Mouse (Mus musculus): Measurements from ENCODE around the gene Creb5.

Gene Creb5

GRCm38 (mm10) chr6:53637356-53638351 lies 350.6 kb downstream of the Creb5 start:
- no peak for DNase-seq (ENCODE audit: low read depth in 2 of 2, low spot score in 2 of 2)

DNA sequence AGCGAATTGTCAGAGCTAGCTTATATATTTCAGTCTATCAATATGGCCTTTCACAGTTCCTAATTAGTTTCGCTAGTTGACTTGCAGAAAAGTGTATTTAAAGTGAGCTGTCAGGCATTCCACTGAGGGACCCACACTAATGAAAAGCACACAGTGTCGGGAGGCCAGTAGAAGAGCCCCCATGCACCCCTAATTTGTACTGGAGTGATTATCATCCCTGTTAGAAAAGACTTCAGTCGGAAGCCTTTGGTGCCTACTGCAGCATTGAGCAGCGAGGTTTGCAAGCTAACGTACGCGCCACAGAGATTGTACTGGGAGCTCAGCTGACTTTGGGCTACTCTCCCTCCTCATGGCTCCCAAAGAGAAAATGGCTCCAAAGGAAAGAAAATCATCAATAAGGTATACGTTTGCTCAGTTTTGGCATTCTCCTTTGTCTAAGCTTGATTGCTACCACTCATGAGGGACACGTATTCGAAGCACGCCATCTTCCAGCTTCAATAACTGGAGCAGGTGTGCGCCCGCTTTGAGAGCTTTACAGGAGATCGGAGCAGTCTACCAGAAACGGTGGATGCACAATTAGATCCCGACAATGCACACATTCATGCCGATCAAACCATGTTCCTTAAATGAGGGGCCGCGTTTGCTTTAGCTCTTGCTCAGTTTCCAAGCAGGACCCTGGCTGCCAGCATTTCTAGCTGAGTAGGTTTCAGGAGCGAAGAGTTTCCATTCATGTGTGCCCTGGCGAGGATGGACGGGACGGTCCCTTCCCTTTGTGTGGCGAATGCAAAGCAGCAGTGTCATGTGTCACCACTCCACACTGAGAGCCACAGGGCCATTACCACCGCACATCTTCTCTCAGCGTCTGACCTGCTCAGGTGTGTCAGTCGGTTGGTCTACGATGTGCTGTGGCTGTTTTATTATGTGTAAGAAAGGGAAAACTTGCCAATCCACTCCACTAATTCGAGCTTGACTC lies 354.8 kb downstream of the Creb5 start:
- no peak for DNase-seq (ENCODE audit: low read depth in 2 of 2, low spot score in 2 of 2)

GRCm38 (mm10) chr6:53642826-53643356 lies 355.8 kb downstream of the Creb5 start:
- no peak for DNase-seq (ENCODE audit: low read depth in 2 of 2, low spot score in 2 of 2)

- DNase-seq (ENCODE audit: low read depth in 2 of 2, low spot score in 2 of 2): no peak
Observed at GRCm38 (mm10) chr6:53643481-53643880, 356.4 kb downstream of the Creb5 start.

- no peak for DNase-seq (ENCODE audit: low read depth in 2 of 2, low spot score in 2 of 2)
Observed at GRCm38 (mm10) chr6:53644056-53644455, 357.0 kb downstream of the Creb5 start.

DNA sequence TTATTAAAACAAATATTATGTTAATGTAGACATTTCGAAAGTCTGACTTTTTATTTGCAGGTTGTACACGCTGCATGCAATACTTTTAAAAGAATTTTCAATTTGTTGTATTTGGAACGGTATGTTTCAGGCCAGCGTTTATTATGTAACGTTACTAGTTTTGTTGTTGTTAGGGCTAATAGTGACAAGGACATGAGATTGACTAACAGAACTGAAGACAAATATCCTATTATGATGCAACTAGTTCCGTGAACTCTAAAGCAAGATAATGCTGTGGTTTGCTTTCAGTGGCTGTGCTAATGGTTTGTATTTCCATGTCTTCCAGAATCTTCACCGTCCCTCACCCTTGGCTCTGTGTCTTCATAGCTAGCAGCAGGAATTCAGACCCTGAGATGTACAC lies 357.9 kb downstream of the Creb5 start:
- DNase-seq (ENCODE audit: low read depth in 2 of 2, low spot score in 2 of 2): no peak

DNA sequence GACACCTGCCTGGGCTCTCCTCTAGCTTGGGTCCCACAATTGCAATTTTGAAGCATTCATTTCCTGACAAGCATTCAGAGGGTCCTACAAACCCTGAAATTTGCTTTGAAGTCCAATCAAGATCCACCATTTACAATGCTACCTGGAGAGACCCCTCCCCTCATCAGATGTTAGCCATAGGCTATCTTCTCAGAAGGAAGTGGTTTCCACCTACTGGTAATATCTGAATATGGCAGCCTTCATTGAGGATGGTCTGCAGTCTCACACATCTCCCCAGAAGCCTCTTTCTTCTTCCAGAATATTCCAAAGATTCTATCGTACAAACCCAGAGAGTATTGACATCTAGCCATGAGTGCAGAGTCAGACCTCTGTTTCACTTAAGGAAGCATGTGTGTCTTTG lies 362.7 kb downstream of the Creb5 start:
- DNase-seq (ENCODE audit: low read depth in 2 of 2, low spot score in 2 of 2): no peak

DNA sequence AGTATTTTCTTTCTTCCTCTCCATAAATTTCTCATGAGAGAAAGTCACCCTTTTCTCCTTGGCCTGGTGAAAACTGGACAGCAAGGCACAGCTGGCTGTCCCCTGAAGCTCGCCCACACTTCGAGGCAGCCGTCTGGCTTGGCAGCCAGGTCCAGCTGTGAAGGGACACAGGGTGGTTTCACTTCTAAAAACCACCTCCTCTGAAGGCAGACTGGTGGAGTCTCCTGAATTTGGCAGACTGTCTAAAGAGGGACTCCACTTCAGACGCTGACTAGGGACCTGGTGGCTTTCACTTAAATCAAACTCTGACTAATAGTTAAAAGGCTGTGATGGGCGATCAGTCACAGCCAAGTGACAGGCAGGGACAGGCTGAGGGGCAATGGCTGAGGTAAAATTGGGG lies 365.6 kb downstream of the Creb5 start:
- DNase-seq (ENCODE audit: low read depth in 2 of 2, low spot score in 2 of 2): no peak

DNA sequence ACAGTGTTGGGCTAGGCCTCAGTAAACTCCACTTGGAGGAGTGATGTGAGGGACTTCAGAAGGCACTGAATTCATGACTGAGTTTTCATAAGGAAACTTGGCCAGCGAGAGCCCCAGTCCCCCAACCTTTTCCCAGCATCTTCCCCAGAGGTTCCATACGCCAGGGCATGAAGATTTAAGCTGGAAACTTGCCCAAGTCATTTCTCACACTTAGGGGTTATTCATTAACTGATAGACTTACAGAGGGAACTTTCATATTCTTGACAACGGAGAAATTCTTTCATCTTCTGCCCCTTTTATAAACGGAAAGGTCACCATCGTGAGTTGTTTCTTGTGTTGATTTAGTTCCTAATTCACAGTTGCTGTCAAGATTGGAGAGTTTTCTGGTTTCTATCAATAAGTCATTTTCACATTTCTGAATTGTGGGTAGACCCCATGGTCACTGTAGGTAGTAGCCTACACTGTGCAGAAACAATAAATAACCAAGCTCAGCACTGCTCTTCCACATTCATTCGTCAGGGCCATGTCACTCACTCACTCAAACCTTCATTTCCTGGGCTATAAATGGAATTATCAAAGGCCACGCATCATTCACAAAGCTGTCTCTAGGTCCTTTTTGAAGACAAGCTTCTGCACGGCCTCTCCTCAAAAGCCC lies 366.8 kb downstream of the Creb5 start:
- no peak for DNase-seq (ENCODE audit: low read depth in 2 of 2, low spot score in 2 of 2)

- no peak for DNase-seq (ENCODE audit: low read depth in 2 of 2, low spot score in 2 of 2)
Observed at GRCm38 (mm10) chr6:53654361-53654824, 367.3 kb downstream of the Creb5 start.

DNA sequence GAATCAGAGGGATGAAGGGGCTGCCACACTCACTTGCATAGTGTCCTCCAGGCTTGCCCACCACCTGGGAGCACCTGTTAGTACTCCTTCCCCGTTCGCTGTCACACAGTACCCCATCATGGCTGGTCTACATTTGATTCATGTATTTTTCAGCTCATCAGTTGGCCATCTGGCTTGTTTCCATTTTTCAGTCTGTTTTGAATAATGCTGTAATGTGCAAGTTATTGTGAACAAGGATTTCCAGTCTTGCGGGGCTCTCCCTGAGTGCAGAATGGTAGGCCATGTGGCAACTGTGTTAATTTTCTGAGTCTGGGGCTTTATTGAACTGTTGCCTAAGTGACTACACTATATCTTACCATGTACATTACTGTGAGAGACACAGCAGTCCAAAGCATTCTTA lies 369.4 kb downstream of the Creb5 start:
- no peak for DNase-seq (ENCODE audit: low read depth in 2 of 2, low spot score in 2 of 2)

GRCm38 (mm10) chr6:53657483-53657882 lies 370.4 kb downstream of the Creb5 start:
- DNase-seq (ENCODE audit: low read depth in 2 of 2, low spot score in 2 of 2): no peak

- DNase-seq (ENCODE audit: low read depth in 2 of 2, low spot score in 2 of 2): no peak
Observed at GRCm38 (mm10) chr6:53662858-53663833, 376.1 kb downstream of the Creb5 start.

DNA sequence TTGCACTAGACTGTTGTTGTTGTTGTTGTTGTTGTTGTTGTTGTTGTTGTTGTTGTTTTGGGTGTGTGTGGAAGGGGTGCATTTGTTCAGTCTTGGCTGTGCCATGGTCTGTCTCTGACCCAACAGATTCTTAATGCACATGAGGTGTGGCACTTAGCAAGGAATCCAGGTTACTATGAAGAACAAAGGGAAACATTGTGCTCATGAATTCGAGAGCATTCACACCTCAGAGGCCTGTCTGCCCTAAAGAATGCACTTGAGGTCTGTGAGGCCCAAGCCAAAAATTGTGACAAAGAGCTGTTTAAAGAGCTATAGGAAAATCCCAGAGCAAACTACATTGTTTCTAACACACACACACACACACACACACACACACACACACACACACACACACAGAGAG lies 377.7 kb downstream of the Creb5 start:
- no peak for DNase-seq (ENCODE audit: low read depth in 2 of 2, low spot score in 2 of 2)

- DNase-seq (ENCODE audit: low read depth in 2 of 2, low spot score in 2 of 2): no peak
Observed at GRCm38 (mm10) chr6:53666503-53666902, 379.4 kb downstream of the Creb5 start.

DNA sequence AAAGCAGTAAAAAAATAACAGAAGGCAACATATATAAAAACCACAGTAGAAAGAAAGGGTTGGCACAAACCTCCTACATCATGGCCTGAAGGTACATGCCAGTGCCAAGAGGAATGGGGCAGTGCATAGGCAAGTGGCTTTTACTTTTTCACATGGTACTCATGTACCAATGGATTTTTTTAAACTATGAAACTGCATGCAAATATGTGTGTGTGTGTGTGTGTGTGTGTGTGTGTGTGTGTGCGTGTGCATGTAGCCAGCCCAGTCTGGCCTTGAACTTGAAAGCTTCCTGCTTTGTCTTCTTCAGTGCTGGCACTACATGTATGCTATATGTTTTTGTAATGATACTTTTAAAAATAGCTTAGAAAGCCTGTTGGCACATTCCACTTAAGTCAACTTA lies 391.2 kb downstream of the Creb5 start:
- DNase-seq (ENCODE audit: low read depth in 2 of 2, low spot score in 2 of 2): no peak

GRCm38 (mm10) chr6:53680046-53680445 lies 393.0 kb downstream of the Creb5 start:
- DNase-seq (ENCODE audit: low read depth in 2 of 2, low spot score in 2 of 2): no peak

- DNase-seq (ENCODE audit: low read depth in 2 of 2, low spot score in 2 of 2): no peak
Observed at GRCm38 (mm10) chr6:53684416-53684815, 397.3 kb downstream of the Creb5 start.

DNA sequence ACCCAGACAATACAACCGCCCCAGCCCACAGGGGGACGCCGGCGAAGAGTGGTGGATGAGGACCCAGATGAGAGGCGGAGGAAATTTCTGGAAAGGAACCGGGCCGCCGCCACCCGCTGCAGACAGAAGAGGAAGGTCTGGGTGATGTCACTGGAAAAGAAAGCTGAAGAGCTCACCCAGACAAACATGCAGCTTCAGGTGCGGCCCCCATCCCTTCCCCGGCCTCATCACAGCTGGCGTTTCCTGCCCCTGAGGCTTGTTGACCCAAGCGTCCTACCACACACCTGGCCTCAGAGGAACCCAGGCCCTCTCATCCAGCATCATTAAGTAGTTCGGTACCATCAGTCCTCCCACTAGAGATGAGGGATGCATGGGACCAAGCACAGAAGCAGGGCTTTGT lies 398.3 kb downstream of the Creb5 start:
- no peak for DNase-seq (ENCODE audit: low read depth in 2 of 2, low spot score in 2 of 2)

All from CD8-positive naive resting alpha-beta T cell, adult 2 months (primary cell).